Mouse (Mus musculus) CH12F3 (cell line): ENCODE results near the gene Ubap2l.

Experiments used
- in situ Hi-C: fragments of 300-500 bp; cut with MboI; formaldehyde crosslinking; loops from 2 replicates; pipeline ENCODE4 v1.14.3; 2020; ENCODE audit warnings: low sequenced_read_pairs

Gene Ubap2l

GRCm38 (mm10) chr3:90069688-90070087 is 17.3 kb upstream of the Ubap2l start:
- in situ Hi-C loops = no loop called here

GRCm38 (mm10) chr3:90067851-90068250 is 15.4 kb upstream of the Ubap2l start:
- in situ Hi-C loops = no loop called here

GRCm38 (mm10) chr3:90065553-90065952 is 13.1 kb upstream of the Ubap2l start:
- in situ Hi-C loops = no loop called here

- in situ Hi-C loops = no loop called here
Measured at GRCm38 (mm10) chr3:90064383-90064782, 12.0 kb upstream of the Ubap2l start.

- in situ Hi-C loops = no loop called here
Measured at GRCm38 (mm10) chr3:90062539-90062938, 10.1 kb upstream of the Ubap2l start.

- in situ Hi-C loops = no loop called here
Measured at GRCm38 (mm10) chr3:90061549-90061948, 9.1 kb upstream of the Ubap2l start.

- in situ Hi-C loops = no loop called here
Measured at GRCm38 (mm10) chr3:90051441-90052350, 732 bp downstream of the Ubap2l start, which contains the start of gene 4933434E20Rik. Gene 4933434E20Rik (plus strand): TSS chr3:90051636.

- in situ Hi-C loops = loop anchor here (25.0 kb wide), 1 partner anchor 987 kb away; no protein-coding TSS in a partner anchor
Measured at GRCm38 (mm10) chr3:90049691-90050090, 2.7 kb downstream of the Ubap2l start.

- in situ Hi-C loops = loop anchor here (25.0 kb wide), 1 partner anchor 974 kb away; no protein-coding TSS in a partner anchor
Measured at GRCm38 (mm10) chr3:90036263-90036662, 16.2 kb downstream of the Ubap2l start.

- in situ Hi-C loops = loop anchor here (25.0 kb wide), 1 partner anchor 972 kb away; no protein-coding TSS in a partner anchor
Measured at GRCm38 (mm10) chr3:90034653-90035052, 17.8 kb downstream of the Ubap2l start.

- in situ Hi-C loops = no loop called here
Measured at GRCm38 (mm10) chr3:90016626-90017025, 35.8 kb downstream of the Ubap2l start.

GRCm38 (mm10) chr3:90010291-90010690 is 42.1 kb downstream of the Ubap2l start:
- in situ Hi-C loops = no loop called here

GRCm38 (mm10) chr3:90004091-90004796 is 48.2 kb downstream of the Ubap2l start:
- in situ Hi-C loops = no loop called here

GRCm38 (mm10) chr3:89999830-90000229 is 52.6 kb downstream of the Ubap2l start:
- in situ Hi-C loops = no loop called here

GRCm38 (mm10) chr3:89999090-89999489 is 53.3 kb downstream of the Ubap2l start:
- in situ Hi-C loops = no loop called here

- in situ Hi-C loops = no loop called here
Measured at GRCm38 (mm10) chr3:89998612-89999054, 53.8 kb downstream of the Ubap2l start, which contains the start of gene Hax1. Gene Hax1 (minus strand): TSS chr3:89998780.

GRCm38 (mm10) chr3:89997791-89998495 is 54.5 kb downstream of the Ubap2l start:
- in situ Hi-C loops = no loop called here

GRCm38 (mm10) chr3:89994807-89995515 is 57.5 kb downstream of the Ubap2l start:
- in situ Hi-C loops = no loop called here

GRCm38 (mm10) chr3:89987822-89988221 is 64.6 kb downstream of the Ubap2l start:
- in situ Hi-C loops = no loop called here

- in situ Hi-C loops = no loop called here
Measured at GRCm38 (mm10) chr3:89987211-89987610, 65.2 kb downstream of the Ubap2l start.
